Mouse (Mus musculus): Measurements from ENCODE around the gene Prelp.

DNA sequence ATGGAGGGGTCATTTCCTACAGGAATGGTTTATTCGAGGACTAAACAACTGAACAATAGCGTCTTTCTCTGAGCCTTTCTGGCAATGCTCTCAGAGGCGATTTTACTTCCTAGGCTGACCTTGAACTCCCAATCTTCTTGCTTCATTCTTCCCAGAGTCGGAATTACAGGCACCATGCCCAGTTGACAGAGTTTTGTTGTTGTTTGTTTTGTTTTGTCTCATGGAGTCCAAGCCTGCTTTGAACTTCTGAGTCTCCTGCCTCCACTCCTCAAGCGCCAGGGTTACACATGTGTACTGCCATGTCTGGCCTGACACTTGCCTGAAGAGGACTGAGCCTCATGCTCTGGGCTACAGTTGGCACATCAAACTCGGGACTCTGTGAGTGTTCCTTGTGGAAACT lies 8.2 kb downstream of the Prelp start:
- TF ChIP-seq CTCF (conservative IDR thresholded peaks at IDR 0.05; ENCODE audit: low read length) (no peak), NANOG (IDR thresholded peaks at IDR 0.05; ENCODE audit: borderline replicate concordance, low read length) (no peak)
